Mouse (Mus musculus): ENCODE measurements around the gene Dusp5. TPM values are rescaled to one million over a fixed set of nuclear protein-coding genes. Genes with fewer than 3 reads are reported as not detected.

Dusp5 gene
- total RNA-seq, 2 experiments from 2014 or later = 1.3 to 2.2 TPM

GRCm38 (mm10) chr19:53507497-53507896 lies 21.4 kb upstream of the Dusp5 start:
- no peak for DNase-seq
- intact Hi-C loops (cut with DNase I; ENCODE audit: low total_unique reads) = no loop called here

- DNase-seq = no peak
- intact Hi-C loops (cut with DNase I; ENCODE audit: low total_unique reads) = no loop called here
Measured at GRCm38 (mm10) chr19:53511244-53511934, 17.5 kb upstream of the Dusp5 start.

- no peak for DNase-seq
- intact Hi-C loops (cut with DNase I; ENCODE audit: low total_unique reads) = no loop called here
Measured at GRCm38 (mm10) chr19:53517370-53518096, 11.4 kb upstream of the Dusp5 start.

- DNase-seq = no peak
- intact Hi-C loops (cut with DNase I; ENCODE audit: low total_unique reads) = no loop called here
Measured at GRCm38 (mm10) chr19:53519549-53519948, 9.4 kb upstream of the Dusp5 start.

- no peak for DNase-seq
- intact Hi-C loops (cut with DNase I; ENCODE audit: low total_unique reads) = no loop called here
Measured at GRCm38 (mm10) chr19:53519981-53520380, 8.9 kb upstream of the Dusp5 start.

- intact Hi-C loops (cut with DNase I; ENCODE audit: low total_unique reads) = no loop called here
- no peak for DNase-seq
Measured at GRCm38 (mm10) chr19:53521137-53521795, 7.6 kb upstream of the Dusp5 start.

- intact Hi-C loops (cut with DNase I; ENCODE audit: low total_unique reads) = no loop called here
- no peak for DNase-seq
Measured at GRCm38 (mm10) chr19:53527480-53527879, 1.4 kb upstream of the Dusp5 start.

GRCm38 (mm10) chr19:53528131-53528621 lies 733 bp upstream of the Dusp5 start:
- intact Hi-C loops (cut with DNase I; ENCODE audit: low total_unique reads) = no loop called here
- no peak for DNase-seq

GRCm38 (mm10) chr19:53529455-53529704 lies 471 bp downstream of the Dusp5 start:
- intact Hi-C loops (cut with DNase I; ENCODE audit: low total_unique reads) = no loop called here
- no peak for DNase-seq

GRCm38 (mm10) chr19:53529705-53530562 lies 1.0 kb downstream of the Dusp5 start:
- DNase-seq = peak; percentile 18

GRCm38 (mm10) chr19:53531416-53531815 lies 2.5 kb downstream of the Dusp5 start:
- intact Hi-C loops (cut with DNase I; ENCODE audit: low total_unique reads) = no loop called here
- no peak for DNase-seq

More at GRCm38 (mm10) chr19:53529705-53530562, 1.0 kb downstream of the Dusp5 start:
- intact Hi-C loops (cut with DNase I; ENCODE audit: low total_unique reads) = no loop called here

- intact Hi-C loops (cut with DNase I; ENCODE audit: low total_unique reads) = no loop called here
- DNase-seq = peak; percentile 16
Measured at GRCm38 (mm10) chr19:53532021-53532420, 3.1 kb downstream of the Dusp5 start.

- intact Hi-C loops (cut with DNase I; ENCODE audit: low total_unique reads) = no loop called here
- no peak for DNase-seq
Measured at GRCm38 (mm10) chr19:53532676-53533075, 3.8 kb downstream of the Dusp5 start.

GRCm38 (mm10) chr19:53533236-53533635 lies 4.3 kb downstream of the Dusp5 start:
- no peak for DNase-seq
- intact Hi-C loops (cut with DNase I; ENCODE audit: low total_unique reads) = no loop called here

- no peak for DNase-seq
- intact Hi-C loops (cut with DNase I; ENCODE audit: low total_unique reads) = no loop called here
Measured at GRCm38 (mm10) chr19:53533810-53534601, 5.1 kb downstream of the Dusp5 start.

- DNase-seq = no peak
- intact Hi-C loops (cut with DNase I; ENCODE audit: low total_unique reads) = no loop called here
Measured at GRCm38 (mm10) chr19:53534757-53535410, 6.0 kb downstream of the Dusp5 start.

- DNase-seq = no peak
- intact Hi-C loops (cut with DNase I; ENCODE audit: low total_unique reads) = no loop called here
Measured at GRCm38 (mm10) chr19:53535421-53535820, 6.5 kb downstream of the Dusp5 start.

GRCm38 (mm10) chr19:53536251-53536650 lies 7.3 kb downstream of the Dusp5 start:
- intact Hi-C loops (cut with DNase I; ENCODE audit: low total_unique reads) = no loop called here
- DNase-seq = no peak

Data from gastrocnemius, postnatal 14 days (tissue).